Mouse (Mus musculus) layer of hippocampus, adult 9-11 months (tissue): ENCODE measurements around the gene Ppfibp1.
"Not testable (repeated sequence)": the region's sequence is repeated elsewhere in the genome, so short reads cannot be mapped to it uniquely, and the experiment has no call there.

Source experiments
- DNase-seq: peaks from one replicate; pipeline ENCODE4 v3.0.0; 2022

The Ppfibp1 gene

GRCm38 (mm10) chr6:146887958-146888659 is at the start of gene Ppfibp1:
Gene Ppfibp1 (plus strand): TSS chr6:146888487.
- DNase-seq: peak; percentile 92

GRCm38 (mm10) chr6:146838863-146839262 is 49.4 kb upstream of the Ppfibp1 start:
- no peak for DNase-seq

DNA sequence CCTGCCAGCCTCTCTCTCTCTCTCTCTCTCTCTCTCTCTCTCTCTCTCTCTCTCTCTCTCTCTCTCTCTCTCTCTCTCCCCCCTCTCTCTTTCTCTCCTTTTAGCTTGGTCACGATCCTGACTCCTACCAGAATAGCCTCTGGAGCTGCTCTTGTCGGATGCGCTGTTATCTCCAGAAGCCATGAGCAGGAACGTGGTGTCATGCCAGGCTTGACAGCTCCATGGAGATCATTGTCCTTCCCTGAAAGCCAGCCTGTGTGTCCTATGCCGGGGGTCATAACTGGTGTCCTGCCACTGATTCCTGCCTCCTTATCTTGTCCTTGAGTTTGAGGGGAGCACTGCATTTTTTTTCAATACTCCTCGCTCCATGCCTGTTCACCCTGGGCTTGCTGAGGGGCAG is 43.4 kb upstream of the Ppfibp1 start:
- DNase-seq: no peak

GRCm38 (mm10) chr6:146845347-146845746 is 42.9 kb upstream of the Ppfibp1 start:
- no peak for DNase-seq

GRCm38 (mm10) chr6:146845961-146846750 is 42.1 kb upstream of the Ppfibp1 start:
- DNase-seq: no peak

- DNase-seq: no peak
These were observed 40.9 kb upstream of the Ppfibp1 start for GRCm38 (mm10) chr6:146847402-146847801.

DNA sequence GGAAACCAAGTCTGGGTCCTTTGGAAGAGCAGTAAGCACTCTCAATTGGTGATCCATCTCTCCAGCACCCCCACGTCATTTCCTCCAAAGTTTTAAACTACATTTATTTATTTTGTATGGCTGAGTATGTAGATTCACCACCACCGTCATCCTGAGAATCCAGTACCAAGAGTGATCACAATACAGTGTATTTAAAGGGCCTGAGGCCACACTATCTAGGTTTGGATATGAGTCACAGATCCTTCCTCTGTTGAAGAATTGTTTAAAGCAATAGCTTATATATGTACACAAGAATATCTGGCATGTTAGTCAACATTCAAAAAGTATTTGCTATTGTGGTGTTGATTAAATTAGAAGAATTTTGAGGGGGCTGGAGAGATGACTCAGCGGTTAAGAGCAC is 40.0 kb upstream of the Ppfibp1 start:
- DNase-seq: no peak

DNA sequence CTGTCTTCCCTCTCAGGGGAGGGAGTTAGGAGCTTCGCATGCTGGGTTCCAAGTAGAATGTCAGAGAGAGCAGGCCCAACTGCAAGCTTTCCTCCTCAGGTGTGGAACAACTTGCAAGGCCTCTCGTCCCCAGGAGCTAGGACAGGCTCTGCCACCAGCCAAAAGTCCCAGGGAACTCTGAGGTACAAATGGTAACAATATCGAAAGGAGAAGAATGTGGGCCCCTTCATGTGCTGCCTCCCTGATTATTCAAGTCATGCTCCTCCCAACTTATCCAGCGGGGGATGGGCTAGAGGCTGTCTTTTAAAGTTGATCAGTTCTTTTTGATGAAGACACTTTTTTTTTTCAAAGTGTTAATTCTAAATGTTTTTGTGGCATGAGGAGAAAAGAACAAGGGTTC is 38.2 kb upstream of the Ppfibp1 start, which contains the start of gene Smco2:
TSS of gene Smco2 (plus strand) at position 55 of the 400 bp plus-strand sequence.
- no peak for DNase-seq

- no peak for DNase-seq
These were observed 36.4 kb upstream of the Ppfibp1 start for GRCm38 (mm10) chr6:146851916-146852315.

GRCm38 (mm10) chr6:146852739-146853138 is 35.5 kb upstream of the Ppfibp1 start:
- no peak for DNase-seq

GRCm38 (mm10) chr6:146855185-146855584 is 33.1 kb upstream of the Ppfibp1 start:
- DNase-seq: no peak

- no peak for DNase-seq
These were observed 30.9 kb upstream of the Ppfibp1 start for GRCm38 (mm10) chr6:146857386-146857785.

GRCm38 (mm10) chr6:146863154-146863553 is 25.1 kb upstream of the Ppfibp1 start:
- DNase-seq: no peak

DNA sequence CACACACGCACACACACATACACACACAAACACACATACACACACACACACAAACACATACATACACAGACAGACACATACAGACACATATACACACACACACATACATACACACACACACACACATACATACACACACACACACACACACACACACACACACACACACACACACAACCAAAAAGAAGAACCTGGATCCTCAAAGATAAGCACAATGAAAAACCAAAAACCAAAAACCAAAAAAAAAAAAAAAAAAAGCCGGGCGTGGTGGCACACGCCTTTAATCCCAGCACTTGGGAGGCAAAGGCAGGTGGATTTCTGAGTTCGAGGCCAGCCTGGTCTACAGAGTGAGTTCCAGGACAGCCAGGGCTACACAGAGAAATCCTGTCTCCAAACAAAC is 23.9 kb upstream of the Ppfibp1 start:
- DNase-seq: not testable (repeated sequence)

DNA sequence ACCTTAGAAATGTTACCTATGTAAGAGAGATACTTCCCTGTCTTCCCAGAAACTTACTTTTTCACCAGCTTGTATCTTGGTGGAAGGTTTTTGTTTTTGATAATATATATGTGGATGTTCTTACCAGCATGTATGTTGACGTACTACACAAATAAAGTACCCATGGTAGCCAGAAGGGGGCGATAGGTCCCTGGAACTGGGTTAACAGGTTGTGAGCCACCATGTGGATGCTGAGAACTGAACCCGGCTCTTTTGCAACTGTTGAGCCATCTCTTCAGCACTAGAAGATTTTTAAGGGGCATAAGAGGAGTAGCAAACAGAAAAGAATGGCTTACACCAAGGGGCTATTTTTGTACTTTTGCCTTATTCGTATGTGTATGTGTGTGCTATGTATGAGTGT is 22.6 kb upstream of the Ppfibp1 start:
- DNase-seq: no peak

GRCm38 (mm10) chr6:146871975-146872374 is 16.3 kb upstream of the Ppfibp1 start:
- no peak for DNase-seq

DNA sequence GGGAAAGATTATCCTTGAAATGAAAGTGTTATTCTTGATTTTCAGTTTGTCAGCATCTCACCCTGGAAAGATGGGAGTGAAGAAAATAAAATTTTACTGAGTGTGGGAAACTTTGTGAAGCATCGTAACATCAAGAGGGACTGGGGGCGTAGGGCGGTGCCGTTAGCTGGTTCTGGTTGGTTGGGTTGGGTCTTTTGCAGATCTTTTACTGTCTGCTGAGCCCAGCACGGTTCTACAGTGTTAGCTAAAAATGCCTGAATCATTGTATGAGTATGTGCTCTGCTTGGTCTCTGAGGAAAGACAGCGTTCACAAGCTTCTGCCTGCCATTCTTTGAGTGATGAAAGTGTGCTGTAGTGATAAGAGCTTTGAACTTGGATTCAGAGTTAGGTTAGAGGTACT is 13.9 kb upstream of the Ppfibp1 start:
- DNase-seq: no peak

DNA sequence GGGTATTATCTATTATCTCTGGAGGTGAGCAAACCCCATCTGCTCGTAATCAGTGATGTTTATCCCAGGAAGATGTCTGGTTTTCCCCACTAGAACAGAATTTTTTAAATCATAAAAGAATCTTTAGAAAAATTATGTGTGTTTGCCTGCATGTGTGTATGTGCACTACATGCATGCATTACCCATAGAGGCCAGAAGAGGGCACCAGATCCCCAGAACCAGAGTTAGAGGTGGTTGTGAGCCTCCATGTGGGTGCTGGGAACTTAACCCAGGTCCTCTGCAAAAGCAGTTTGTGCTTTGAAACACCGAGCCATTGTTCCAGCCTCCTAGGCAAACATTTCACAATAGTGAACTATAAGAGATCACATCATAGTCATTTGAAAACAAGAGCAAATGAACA is 11.5 kb upstream of the Ppfibp1 start:
- no peak for DNase-seq

DNA sequence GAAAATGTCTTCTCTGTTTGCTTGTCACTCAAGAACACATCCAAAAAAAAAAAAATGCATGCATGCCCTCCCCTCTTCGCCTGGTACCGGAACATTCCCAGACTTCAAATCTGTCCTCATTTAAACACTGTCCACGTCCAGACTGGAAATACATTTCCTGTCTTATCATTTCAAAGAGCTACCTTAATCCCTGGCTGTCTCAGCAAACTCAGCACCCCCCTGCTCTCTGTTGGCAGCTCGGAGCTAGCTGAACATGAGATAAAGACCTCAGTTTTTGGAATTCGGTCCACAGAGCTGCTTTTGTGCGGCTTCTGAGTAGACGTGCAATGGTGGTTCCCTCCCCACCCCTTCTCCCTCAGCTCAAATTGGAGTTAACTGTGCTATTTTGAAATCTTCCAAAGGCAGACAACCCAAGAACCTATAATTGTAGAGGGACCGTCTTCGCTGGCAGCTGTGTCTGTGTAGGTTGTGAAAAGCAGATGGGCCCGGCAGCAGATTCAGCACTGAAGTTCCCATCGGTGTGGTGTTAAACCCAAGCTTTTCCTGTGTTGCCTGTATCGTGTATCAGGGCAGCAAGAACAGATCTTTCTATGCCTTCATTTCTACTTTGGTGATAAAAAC is 10.8 kb upstream of the Ppfibp1 start:
- DNase-seq: peak; percentile 72

- DNase-seq: no peak
These were observed 9.4 kb upstream of the Ppfibp1 start for GRCm38 (mm10) chr6:146878926-146879325.

GRCm38 (mm10) chr6:146879856-146880255 is 8.4 kb upstream of the Ppfibp1 start:
- no peak for DNase-seq

DNA sequence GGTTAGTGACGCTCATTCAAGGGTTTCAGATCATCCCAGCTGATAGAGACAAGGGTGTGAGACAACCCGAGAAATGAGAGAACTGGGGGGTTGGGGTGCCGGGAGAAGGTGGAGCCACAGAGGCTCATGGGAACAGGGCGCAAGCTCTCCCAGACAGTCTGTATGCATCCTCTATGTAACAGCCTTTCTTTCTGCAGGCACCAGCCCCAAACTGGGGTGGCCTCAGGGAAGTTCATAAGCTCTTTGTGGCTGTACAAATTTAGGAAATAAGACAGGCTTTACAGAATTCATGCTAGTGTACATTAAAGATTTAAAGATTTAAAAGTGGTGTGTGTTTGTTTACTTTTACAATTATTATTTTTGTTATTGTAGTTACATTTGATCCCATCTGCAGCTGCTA is 8.0 kb upstream of the Ppfibp1 start:
- no peak for DNase-seq

DNA sequence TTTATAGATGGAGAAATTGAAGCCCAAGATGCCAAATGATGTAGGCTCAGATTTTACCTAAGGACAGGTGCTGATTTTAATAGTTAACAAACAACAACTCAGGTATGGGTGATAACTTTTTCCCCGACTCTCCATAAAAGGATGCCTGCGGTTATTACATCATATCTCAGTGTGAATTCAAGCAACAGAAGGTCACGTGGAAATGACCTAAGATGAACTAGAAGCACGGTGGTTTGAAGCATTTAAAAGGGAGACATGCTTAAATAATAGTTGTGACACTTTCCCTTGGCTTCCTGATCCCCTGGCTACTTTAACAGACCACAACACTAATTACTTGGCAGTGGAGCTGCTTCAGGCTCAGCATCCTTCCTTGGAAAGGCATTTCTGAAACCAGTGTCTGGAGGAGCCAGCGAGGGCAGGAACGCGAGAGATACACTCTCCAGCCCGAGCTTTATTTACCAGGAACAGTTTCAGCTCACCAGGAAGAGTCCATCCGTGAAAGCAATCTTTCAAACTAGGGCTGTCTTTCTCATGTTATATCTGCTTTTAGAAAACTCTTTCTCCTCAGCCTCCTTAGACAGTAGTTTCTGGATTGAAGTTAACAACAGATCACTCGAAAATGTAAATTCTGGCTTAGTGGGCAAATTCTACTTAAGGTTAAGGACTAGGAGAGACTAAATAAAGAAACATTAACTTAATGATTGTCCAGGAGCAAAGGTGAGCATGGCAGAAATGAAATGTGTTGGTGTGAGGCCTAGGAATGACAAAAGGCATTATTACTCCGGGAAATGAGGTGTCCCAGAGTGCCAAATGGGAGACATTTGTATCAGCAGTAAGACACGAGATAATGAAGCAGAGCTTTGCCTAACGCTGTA is 6.2 kb upstream of the Ppfibp1 start:
- DNase-seq: no peak
